Mouse (Mus musculus) macrophage (primary cell): Measurements from ENCODE around the gene Myh7. TPM values are rescaled to one million over a fixed set of nuclear protein-coding genes. Genes with fewer than 3 reads are reported as not detected.

Experiments used
- H3K27ac ChIP-seq: fragments of 350-480 bp; formaldehyde crosslinking; 2 replicates; pipeline ENCODE4 v1.9.0; 2021
- H3K36me3 ChIP-seq: fragments of 350-480 bp; formaldehyde crosslinking; 2 replicates; pipeline ENCODE4 v1.9.0; 2021; ENCODE audit errors: inconsistent target
- H3K4me3 ChIP-seq: fragments of 350-480 bp; formaldehyde crosslinking; 2 replicates; pipeline ENCODE4 v1.9.0; 2021; ENCODE audit errors: inconsistent target
- H3K79me2 ChIP-seq: fragments of 350-480 bp; formaldehyde crosslinking; 2 replicates; pipeline ENCODE4 v1.9.0; 2021; ENCODE audit errors: inconsistent target
- WGBS: methylation state at CpG from one replicate; pipeline ENCODE4 v1.1.7; 2026; ENCODE audit warnings: inconsistent platforms; ENCODE audit not compliant: missing documents; 5-methylcytosine and 5-hydroxymethylcytosine counted together
- polyA plus RNA-seq: library from polyadenylated mRNA; stranded (reverse); fragments of 250-400 nt; gene quantifications from 3 replicates; pipeline ENCODE4 v1.2.4, GENCODE M21; 2018; ENCODE audit warnings: inconsistent platforms

Myh7 gene
- polyA plus RNA-seq, 1 experiment from 2014 or later, result not detected

DNA sequence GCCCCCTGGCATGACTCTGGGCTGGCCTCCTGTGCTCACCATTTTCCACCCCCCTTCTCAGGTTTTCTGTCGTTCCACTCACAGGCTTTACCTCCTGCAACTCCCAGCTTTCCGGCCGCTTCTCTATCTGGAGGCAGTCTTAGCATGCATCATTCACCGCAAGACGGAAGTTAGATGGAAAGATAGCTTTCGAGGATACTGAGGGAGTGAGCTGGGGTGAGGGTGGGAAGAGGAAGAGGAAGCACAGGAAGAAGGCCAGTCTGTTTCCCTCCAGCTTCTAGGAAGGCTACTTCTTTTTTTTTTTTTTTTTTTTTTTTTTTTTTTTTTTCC lies 57.6 kb downstream of the Myh7 start:
- H3K79me2 ChIP-seq, result no peaks in the 10 kb centered on the region
- H3K4me3 ChIP-seq, result no peak overlapping the region
- 17% methylated on average over 6 of the region's 6 CpGs for WGBS
- no peaks in the 10 kb centered on the region for H3K36me3 ChIP-seq
- no peak overlapping the region for H3K27ac ChIP-seq

DNA sequence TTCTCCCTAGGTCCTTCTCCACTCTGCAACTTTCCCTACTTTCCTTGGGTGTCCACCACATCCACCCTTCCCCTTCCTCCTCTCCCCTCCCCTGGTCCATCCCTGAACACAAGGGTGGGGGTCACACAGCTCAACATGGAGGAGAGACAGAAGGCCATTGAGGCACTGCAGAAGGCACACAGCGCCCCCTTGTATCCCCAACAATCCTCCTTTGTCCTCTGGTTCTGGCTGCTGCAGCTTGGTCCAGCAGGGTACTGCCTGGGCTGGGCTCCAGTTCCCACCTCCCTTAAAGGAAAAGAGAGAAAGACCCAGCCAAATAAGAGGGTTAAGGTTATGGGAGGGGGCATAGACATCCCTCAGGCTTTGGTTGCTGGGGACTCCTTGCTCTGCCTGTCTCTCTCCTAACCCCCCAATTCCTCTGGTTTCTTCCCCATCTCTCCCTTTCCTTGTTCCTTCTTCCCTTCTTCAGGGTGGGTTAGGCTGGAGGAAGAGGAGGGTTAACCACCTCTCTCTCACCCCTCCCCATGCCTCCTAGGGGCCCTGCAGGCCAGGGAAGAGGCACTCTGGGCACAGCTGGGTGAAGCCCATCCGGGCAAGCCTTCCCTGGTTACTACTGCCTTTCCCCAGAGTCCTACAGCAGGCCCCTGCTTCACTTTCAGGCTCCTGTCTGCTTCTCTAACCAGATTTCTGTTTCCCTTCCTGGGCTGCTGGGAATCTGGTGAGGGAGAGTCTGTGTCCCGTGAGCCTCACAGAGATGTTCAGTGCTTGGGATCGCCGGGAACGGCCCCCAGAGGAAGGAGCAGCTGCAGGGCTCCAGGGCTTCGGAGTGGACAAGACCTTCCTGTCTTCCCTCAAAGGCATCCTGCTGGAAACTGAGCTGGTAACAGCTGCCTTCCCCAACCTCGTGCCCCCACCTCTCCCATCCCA lies 58.3 kb downstream of the Myh7 start, which contains the start of gene Cmtm5:
Gene Cmtm5 (plus strand): TSS at position 358 of the 927 bp plus-strand sequence.
- Histone ChIP-seq H3K4me3 (no peak within 1 kb of the TSS), H3K27ac (no peak within 1 kb of the TSS), H3K79me2 (no peaks in the 10 kb centered on the region), H3K36me3 (no peaks in the 10 kb centered on the region)
- 45% methylated on average over 8 of the region's 8 CpGs for WGBS

DNA sequence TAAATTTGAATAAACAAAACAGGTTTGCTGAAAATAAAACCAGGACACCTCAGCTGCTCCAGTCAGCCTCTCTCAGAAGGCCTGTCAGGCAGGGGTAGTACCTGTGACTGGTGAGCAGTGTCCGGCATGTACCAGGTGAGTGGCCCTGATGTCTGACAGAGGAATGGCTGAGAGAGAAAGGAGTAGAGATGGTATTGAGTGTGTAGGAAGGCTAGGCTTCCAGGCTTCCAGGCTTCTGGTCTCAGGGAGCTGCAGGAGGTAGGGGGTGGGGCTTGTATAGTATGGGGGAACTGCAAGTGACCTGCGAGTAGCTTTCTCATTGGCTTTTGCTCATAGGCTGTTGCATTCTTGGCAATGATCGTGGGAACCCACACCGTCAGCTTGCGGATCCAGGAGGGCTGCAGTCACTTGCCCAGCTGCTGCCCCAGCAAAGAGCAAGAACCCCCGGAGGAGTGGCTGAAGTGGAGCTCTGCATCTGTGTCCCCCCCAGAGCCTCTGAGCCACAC lies 61.7 kb downstream of the Myh7 start, which contains the start of gene Il25:
Gene Il25 (plus strand): TSS at position 51 of the 506 bp plus-strand sequence.
- Histone ChIP-seq H3K36me3 (no peaks in the 10 kb centered on the region), H3K4me3 (no peak within 1 kb of the TSS), H3K79me2 (no peaks in the 10 kb centered on the region), H3K27ac (no peak within 1 kb of the TSS)
- 71% methylated on average over 6 of the region's 6 CpGs for WGBS

DNA sequence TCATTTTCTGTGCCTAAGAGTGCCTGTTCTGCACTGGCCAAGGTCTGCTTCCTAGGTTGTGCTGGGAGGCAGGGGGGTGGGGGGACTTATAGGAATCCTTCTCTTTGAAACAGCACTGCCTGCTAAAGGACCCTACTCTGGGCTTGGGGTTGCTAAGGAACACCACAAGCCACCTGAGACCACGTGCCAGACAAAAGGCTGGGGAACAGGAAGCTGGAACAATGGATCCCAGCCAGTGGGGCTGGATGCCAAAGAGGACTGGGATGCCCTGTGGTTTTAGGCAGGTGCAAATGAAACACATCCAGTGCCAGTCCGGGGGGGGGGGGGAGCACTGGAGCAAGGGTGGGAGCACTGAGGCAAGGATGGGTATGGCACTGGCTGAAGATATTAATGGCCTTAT lies 64.0 kb downstream of the Myh7 start:
- Histone ChIP-seq H3K79me2 (no peaks in the 10 kb centered on the region), H3K27ac (no peak overlapping the region), H3K36me3 (no peaks in the 10 kb centered on the region), H3K4me3 (no peak overlapping the region)
- 21% methylated on average over 1 of the region's 2 CpGs for WGBS

GRCm38 (mm10) chr14:54929801-54930200 lies 64.6 kb downstream of the Myh7 start:
- Histone ChIP-seq H3K4me3 (no peak overlapping the region), H3K36me3 (no peaks in the 10 kb centered on the region)
- 88% methylated on average over 5 of the region's 5 CpGs for WGBS

DNA sequence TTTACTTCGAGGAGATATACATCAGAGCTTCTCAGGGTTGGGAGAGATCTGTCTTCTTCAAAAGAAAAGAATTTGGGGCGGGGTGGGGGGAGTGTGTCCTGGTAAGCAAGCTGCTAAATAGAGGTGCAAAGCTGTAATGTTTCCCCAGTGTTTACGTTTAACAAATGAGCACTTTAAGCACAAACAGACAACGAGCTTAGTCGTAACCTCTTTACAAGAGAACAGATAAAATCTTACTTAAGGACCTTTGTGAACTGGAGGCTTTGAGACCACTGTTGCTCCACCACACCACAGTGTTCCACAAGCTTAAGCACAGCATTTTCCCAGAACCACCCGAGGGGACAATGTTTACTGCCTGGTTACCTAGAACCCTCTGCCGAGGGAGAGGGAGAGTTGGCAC lies 67.1 kb downstream of the Myh7 start:
- Histone ChIP-seq H3K36me3 (no peaks in the 10 kb centered on the region), H3K79me2 (no peaks in the 10 kb centered on the region), H3K4me3 (no peak overlapping the region), H3K27ac (no peak overlapping the region)
- 53% methylated on average over 7 of the region's 7 CpGs for WGBS

More at GRCm38 (mm10) chr14:54929801-54930200, 64.6 kb downstream of the Myh7 start:
- no peaks in the 10 kb centered on the region for H3K79me2 ChIP-seq
- H3K27ac ChIP-seq, result no peak overlapping the region

GRCm38 (mm10) chr14:54926401-54927158 lies 67.8 kb downstream of the Myh7 start:
- H3K36me3 ChIP-seq, result no peaks in the 10 kb centered on the region
- no peaks in the 10 kb centered on the region for H3K79me2 ChIP-seq
- H3K27ac ChIP-seq, result no peak overlapping the region
- WGBS, result 4% methylated on average over 57 of the region's 58 CpGs
- no peak overlapping the region for H3K4me3 ChIP-seq

DNA sequence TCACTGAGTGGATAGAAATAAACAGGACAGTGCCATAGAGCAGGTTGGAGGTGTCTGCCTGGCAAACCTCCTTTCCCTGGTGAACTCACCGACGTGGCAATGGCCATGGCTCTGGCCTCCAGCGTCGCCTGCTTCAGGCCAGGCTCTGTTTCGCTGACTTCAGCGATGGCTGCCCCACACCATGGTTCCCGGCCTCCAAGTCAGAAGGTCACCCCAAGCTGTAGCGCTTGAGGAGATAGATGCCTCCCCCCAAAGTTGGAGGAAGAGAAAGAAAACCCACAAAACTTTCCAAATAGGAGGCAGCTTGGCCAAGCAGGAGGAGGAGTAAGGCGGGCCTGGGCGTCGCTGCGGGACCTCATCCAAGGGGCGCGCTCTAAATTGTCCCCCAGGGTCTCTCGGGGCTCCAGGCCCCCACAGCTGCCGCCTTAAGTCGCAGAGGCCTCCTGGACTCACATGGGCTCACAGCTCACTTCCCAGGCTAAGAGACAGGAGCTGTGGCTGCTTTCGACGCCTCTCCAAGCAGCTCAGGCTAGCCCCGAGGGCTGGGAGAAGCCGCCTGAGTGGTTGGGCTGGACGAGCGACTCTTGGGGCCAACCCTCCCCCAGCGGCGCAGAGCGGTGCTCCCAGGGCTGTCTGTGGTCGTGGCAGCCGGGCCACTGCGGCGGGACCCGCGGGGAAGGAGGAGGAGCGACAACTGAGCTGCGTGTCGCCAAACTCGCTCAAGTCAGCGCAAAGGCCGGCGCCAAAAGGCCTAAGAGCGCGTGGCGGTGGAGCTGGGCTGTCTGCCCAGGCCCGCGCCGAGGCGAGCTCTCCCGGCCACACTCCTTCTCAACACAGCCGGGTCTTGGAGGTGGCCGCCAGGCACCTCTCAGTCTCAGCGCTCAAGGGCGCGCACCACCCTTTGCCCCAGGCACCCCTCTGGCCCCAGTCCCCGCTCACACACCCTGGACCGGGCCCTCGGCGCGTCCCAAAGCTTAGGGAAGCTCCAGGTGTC lies 68.8 kb downstream of the Myh7 start, which contains the start of gene Efs:
Gene Efs (minus strand): TSS at position 778 of the 994 bp plus-strand sequence.
- no peak within 1 kb of the TSS for H3K27ac ChIP-seq
- no peaks in the 10 kb centered on the region for H3K79me2 ChIP-seq
- 17% methylated on average over 51 of the region's 57 CpGs for WGBS

GRCm38 (mm10) chr14:54924641-54925348 lies 69.6 kb downstream of the Myh7 start:
- Histone ChIP-seq H3K4me3 (no peak overlapping the region), H3K36me3 (no peaks in the 10 kb centered on the region), H3K27ac (no peak overlapping the region), H3K79me2 (no peaks in the 10 kb centered on the region)
- WGBS, result 92% methylated on average over 5 of the region's 7 CpGs

More for the DNA sequence above, 68.8 kb downstream of the Myh7 start, which contains the start of gene Efs:
- H3K4me3 ChIP-seq, result no peak within 1 kb of the TSS
- no peaks in the 10 kb centered on the region for H3K36me3 ChIP-seq

Other genes starting within 250 kb of the Myh7 start
- 62.3 to 349 TPM (median 87.2 TPM) in 3 replicates for gene Slc7a8, start 212.7 kb downstream of the Myh7 start, polyA plus RNA-seq
- gene Rnf212b, start 180.5 kb downstream of the Myh7 start, polyA plus RNA-seq, result not detected in 3 replicates
- gene Homez, start 123.7 kb downstream of the Myh7 start, polyA plus RNA-seq, result 4.1 to 15.5 TPM (median 6.0 TPM) in 3 replicates
- gene Ppp1r3e, start 117.1 kb downstream of the Myh7 start, polyA plus RNA-seq, result 9.4 to 27.5 TPM (median 11.3 TPM) in 3 replicates
- 13.5 to 20.1 TPM (median 14.7 TPM) in 3 replicates for gene Bcl2l2, start 111.2 kb downstream of the Myh7 start, polyA plus RNA-seq
- gene Gm20521, start 111.2 kb downstream of the Myh7 start, polyA plus RNA-seq, result 0.28 to 3.5 TPM (median 1.1 TPM) in 3 replicates
- gene Pabpn1, start 102.1 kb downstream of the Myh7 start, polyA plus RNA-seq, result 71.0 to 98.7 TPM (median 86.0 TPM) in 3 replicates
- 0.14 to 0.26 TPM in 2 of 3 replicates, not detected in the other for gene Slc22a17, start 81.5 kb downstream of the Myh7 start, polyA plus RNA-seq
- gene Efs, start 68.5 kb downstream of the Myh7 start, polyA plus RNA-seq, result not detected in 3 replicates
- gene Il25, start 61.9 kb downstream of the Myh7 start, polyA plus RNA-seq, result not detected in 3 replicates
- not detected in 3 replicates for gene Cmtm5, start 58.4 kb downstream of the Myh7 start, polyA plus RNA-seq
- not detected in 3 replicates for gene Myh6, start 27.7 kb downstream of the Myh7 start, polyA plus RNA-seq
- not detected in 3 replicates for gene Gm17428, start 17.7 kb downstream of the Myh7 start, polyA plus RNA-seq
- gene Ngdn, start 20.8 kb upstream of the Myh7 start, polyA plus RNA-seq, result 28.2 to 50.2 TPM (median 38.8 TPM) in 3 replicates
- 2.1 to 2.9 TPM (median 2.7 TPM) in 3 replicates for gene Zfhx2, start 97.7 kb upstream of the Myh7 start, polyA plus RNA-seq
- 6.1 to 8.7 TPM (median 8.1 TPM) in 3 replicates for gene Thtpa, start 100.2 kb upstream of the Myh7 start, polyA plus RNA-seq
- 18.1 to 20.8 TPM (median 18.4 TPM) in 3 replicates for gene Ap1g2, start 112.0 kb upstream of the Myh7 start, polyA plus RNA-seq
- 0.05 TPM in 1 of 3 replicates, not detected in the others for gene Jph4, start 122.3 kb upstream of the Myh7 start, polyA plus RNA-seq
- gene Dhrs2, start 227.4 kb upstream of the Myh7 start, polyA plus RNA-seq, result not detected in 3 replicates